Mouse (Mus musculus): ENCODE results near the gene Phf19.

Gene Phf19

GRCm38 (mm10) chr2:34940246-34940645 is 26.4 kb upstream of the Phf19 start:
- intact Hi-C loops (cut with DNase I) = no loop called here

- intact Hi-C loops (cut with DNase I) = no loop called here
Observed at GRCm38 (mm10) chr2:34938269-34939208, 24.7 kb upstream of the Phf19 start.

- intact Hi-C loops (cut with DNase I) = no loop called here
Observed at GRCm38 (mm10) chr2:34937460-34937859, 23.6 kb upstream of the Phf19 start.

GRCm38 (mm10) chr2:34927320-34927719 is 13.5 kb upstream of the Phf19 start:
- intact Hi-C loops (cut with DNase I) = no loop called here

GRCm38 (mm10) chr2:34922729-34923128 is 8.9 kb upstream of the Phf19 start:
- intact Hi-C loops (cut with DNase I) = no loop called here

- intact Hi-C loops (cut with DNase I) = no loop called here
Observed at GRCm38 (mm10) chr2:34920144-34920543, 6.3 kb upstream of the Phf19 start.

GRCm38 (mm10) chr2:34915103-34915502 is 1.3 kb upstream of the Phf19 start:
- intact Hi-C loops (cut with DNase I) = no loop called here

GRCm38 (mm10) chr2:34914823-34915082 is 927 bp upstream of the Phf19 start:
- intact Hi-C loops (cut with DNase I) = no loop called here

GRCm38 (mm10) chr2:34914069-34914822 is 420 bp upstream of the Phf19 start:
- intact Hi-C loops (cut with DNase I) = no loop called here

GRCm38 (mm10) chr2:34912613-34913012 is 1.2 kb downstream of the Phf19 start:
- intact Hi-C loops (cut with DNase I) = no loop called here

GRCm38 (mm10) chr2:34911871-34912270 is 2.0 kb downstream of the Phf19 start:
- intact Hi-C loops (cut with DNase I) = no loop called here

GRCm38 (mm10) chr2:34909719-34910118 is 4.1 kb downstream of the Phf19 start:
- intact Hi-C loops (cut with DNase I) = loop anchor here (10.0 kb wide), 1 partner anchor 85 kb away; the partner anchor contains the start of gene Fbxw2

- intact Hi-C loops (cut with DNase I) = loop anchor here (10.0 kb wide), 1 partner anchor 82 kb away; the partner anchor contains the start of gene Fbxw2
Observed at GRCm38 (mm10) chr2:34906861-34907604, 6.8 kb downstream of the Phf19 start.

- intact Hi-C loops (cut with DNase I) = loop anchor here (10.0 kb wide), 1 partner anchor 82 kb away; the partner anchor contains the start of gene Fbxw2
Observed at GRCm38 (mm10) chr2:34906426-34906825, 7.4 kb downstream of the Phf19 start.

GRCm38 (mm10) chr2:34904849-34905542 is 8.8 kb downstream of the Phf19 start:
- intact Hi-C loops (cut with DNase I) = loop anchor here (10.0 kb wide), 1 partner anchor 80 kb away; the partner anchor contains the start of gene Fbxw2

- intact Hi-C loops (cut with DNase I) = loop anchor here (10.0 kb wide), 1 partner anchor 79 kb away; the partner anchor contains the start of gene Fbxw2
Observed at GRCm38 (mm10) chr2:34903652-34904405, 10.0 kb downstream of the Phf19 start.

GRCm38 (mm10) chr2:34903191-34903590 is 10.6 kb downstream of the Phf19 start:
- intact Hi-C loops (cut with DNase I) = loop anchor here (10.0 kb wide), 1 partner anchor 78 kb away; the partner anchor contains the start of gene Fbxw2

- intact Hi-C loops (cut with DNase I) = loop anchor here (10.0 kb wide), 1 partner anchor 78 kb away; the partner anchor contains the start of gene Fbxw2
Observed at GRCm38 (mm10) chr2:34902731-34903130, 11.1 kb downstream of the Phf19 start.

GRCm38 (mm10) chr2:34901726-34902125 is 12.1 kb downstream of the Phf19 start:
- intact Hi-C loops (cut with DNase I) = loop anchor here (10.0 kb wide), 1 partner anchor 77 kb away; the partner anchor contains the start of gene Fbxw2

GRCm38 (mm10) chr2:34900412-34900811 is 13.4 kb downstream of the Phf19 start:
- intact Hi-C loops (cut with DNase I) = loop anchor here (10.0 kb wide), 1 partner anchor 76 kb away; the partner anchor contains the start of gene Fbxw2

All from adrenal gland (tissue).